Mouse (Mus musculus): ENCODE data around the gene Tdp2. TPM values are rescaled to one million over a fixed set of nuclear protein-coding genes. Genes with fewer than 3 reads are reported as not detected.

The Tdp2 gene
- polyA plus RNA-seq (2015; fragmentation: Nextera tagmentation; extraction: Ambion mirVana) = 21.6 and 22.0 TPM in 2 replicates

GRCm38 (mm10) chr13:24831353-24832130, at the start of gene Tdp2, which contains the start of gene Acot13:
Gene Tdp2, plus strand, starts transcription at chr13:24831679.
Gene Acot13, minus strand, starts transcription at chr13:24831540.
- Histone ChIP-seq H3K9me3 (ENCODE audit: control insufficient read depth, low read length) (no peaks in the 10 kb centered on the region), H3K27me3 (ENCODE audit: control insufficient read depth, insufficient read depth, low read length) (no peaks in the 10 kb centered on the region), H3K36me3 (ENCODE audit: control insufficient read depth, insufficient read depth, low read length) (no peaks in the 10 kb centered on the region), H3K4me2 (replicated peaks; ENCODE audit: low read depth) (peak within 1 kb of the TSS; percentile 85), H3K4me3 (ENCODE audit: low read depth, low read length) (peak within 1 kb of the TSS; percentile 92), H3K9ac (ENCODE audit: low read length) (peak within 1 kb of the TSS; percentile 95), H3K4me1 (replicated peaks; ENCODE audit: control insufficient read depth, insufficient read depth) (0 out of 2 replicates have a peak, but pooled peaks cover 3% of the 10 kb centered on the region), H3K27ac (replicated peaks) (peak within 1 kb of the TSS; percentile 96)
- DNase-seq (ENCODE audit: low spot score) (peak; percentile 100), ATAC-seq (ENCODE audit: low FRiP score, low TSS enrichment) (peak; percentile 98)
- TF ChIP-seq EP300 (optimal IDR thresholded peaks at IDR 0.05) = no peak
- peak; percentile 45 for TF ChIP-seq CTCF (IDR thresholded peaks at IDR 0.05; ENCODE audit: low read depth)
- WGBS = under 1% methylated on average over 74 of the region's 90 CpGs

DNA sequence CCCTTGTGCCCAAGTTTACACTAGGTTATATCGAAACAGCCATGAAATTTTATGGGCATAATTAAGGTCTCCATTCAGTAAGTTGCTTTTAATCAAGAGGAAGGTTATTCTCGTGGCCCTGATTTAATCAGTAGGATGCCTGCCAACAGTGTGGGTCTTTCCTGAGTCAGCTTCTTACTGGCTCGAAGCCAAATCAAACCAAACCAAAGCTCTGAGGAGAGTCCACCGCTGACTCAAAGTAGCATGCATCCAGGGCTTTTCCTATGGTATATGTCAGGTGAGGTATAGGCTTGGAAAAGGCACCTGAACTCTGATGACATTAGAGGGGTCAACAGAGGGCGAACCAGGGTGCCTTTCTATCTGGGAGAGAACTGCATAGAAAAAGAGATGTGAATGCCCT, 49.6 kb upstream of the Tdp2 start:
- no peak overlapping the region for H3K27ac ChIP-seq (replicated peaks)
- no peaks in the 10 kb centered on the region for H3K36me3 ChIP-seq (ENCODE audit: control insufficient read depth, insufficient read depth, low read length)
- no peaks in the 10 kb centered on the region for H3K27me3 ChIP-seq (ENCODE audit: control insufficient read depth, insufficient read depth, low read length)
- no peak for DNase-seq (ENCODE audit: low spot score)
- no peaks in the 10 kb centered on the region for H3K4me1 ChIP-seq (replicated peaks; ENCODE audit: control insufficient read depth, insufficient read depth)
- H3K4me3 ChIP-seq (ENCODE audit: low read depth, low read length) = no peak overlapping the region
- no peak overlapping the region for H3K9ac ChIP-seq (ENCODE audit: low read length)
- ATAC-seq (ENCODE audit: low FRiP score, low TSS enrichment) = peak; percentile 56; the same call in 1 of the 2 replicates
- TF ChIP-seq CTCF (IDR thresholded peaks at IDR 0.05; ENCODE audit: low read depth) = no peak
- no peak for TF ChIP-seq EP300 (optimal IDR thresholded peaks at IDR 0.05)
- no peaks in the 10 kb centered on the region for H3K9me3 ChIP-seq (ENCODE audit: control insufficient read depth, low read length)
- 46% methylated on average over 5 of the region's 5 CpGs for WGBS
- no peak overlapping the region for H3K4me2 ChIP-seq (replicated peaks; ENCODE audit: low read depth)

GRCm38 (mm10) chr13:24786014-24786490, 45.4 kb upstream of the Tdp2 start:
- no peak for DNase-seq (ENCODE audit: low spot score)
- H3K4me2 ChIP-seq (replicated peaks; ENCODE audit: low read depth) = no peak overlapping the region
- WGBS = 53% methylated on average over 11 of the region's 11 CpGs

DNA sequence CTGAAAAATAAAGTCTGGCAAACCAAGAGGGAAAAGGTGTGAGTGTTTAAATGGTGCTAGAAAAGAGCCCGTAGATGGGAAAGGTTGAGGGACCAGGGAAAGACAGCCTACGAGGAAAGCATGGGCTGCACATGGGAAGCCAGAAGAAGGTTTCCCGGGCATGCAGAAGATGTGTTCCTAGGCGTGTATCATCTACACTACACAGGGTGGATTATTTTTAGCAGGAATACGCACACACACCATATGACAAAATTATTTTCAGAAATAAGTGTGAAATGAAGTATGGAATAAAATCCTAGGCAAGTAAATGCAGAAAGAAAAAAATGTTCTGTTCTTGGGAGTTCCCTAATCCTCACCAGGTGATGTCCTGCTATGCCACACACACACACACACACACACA, 44.0 kb upstream of the Tdp2 start:
- no peak overlapping the region for H3K9ac ChIP-seq (ENCODE audit: low read length)
- H3K27ac ChIP-seq (replicated peaks) = no peak overlapping the region
- H3K4me3 ChIP-seq (ENCODE audit: low read depth, low read length) = no peak overlapping the region
- no peak overlapping the region for H3K4me2 ChIP-seq (replicated peaks; ENCODE audit: low read depth)
- no peaks in the 10 kb centered on the region for H3K27me3 ChIP-seq (ENCODE audit: control insufficient read depth, insufficient read depth, low read length)
- 85% methylated on average over 5 of the region's 5 CpGs for WGBS
- H3K36me3 ChIP-seq (ENCODE audit: control insufficient read depth, insufficient read depth, low read length) = no peaks in the 10 kb centered on the region
- no peaks in the 10 kb centered on the region for H3K9me3 ChIP-seq (ENCODE audit: control insufficient read depth, low read length)
- TF ChIP-seq CTCF (IDR thresholded peaks at IDR 0.05; ENCODE audit: low read depth) (no peak), EP300 (optimal IDR thresholded peaks at IDR 0.05) (no peak)
- ATAC-seq (ENCODE audit: low FRiP score, low TSS enrichment) (no peak), DNase-seq (ENCODE audit: low spot score) (no peak)
- no peaks in the 10 kb centered on the region for H3K4me1 ChIP-seq (replicated peaks; ENCODE audit: control insufficient read depth, insufficient read depth)

More at GRCm38 (mm10) chr13:24786014-24786490, 45.4 kb upstream of the Tdp2 start:
- Histone ChIP-seq H3K9me3 (ENCODE audit: control insufficient read depth, low read length) (no peaks in the 10 kb centered on the region), H3K36me3 (ENCODE audit: control insufficient read depth, insufficient read depth, low read length) (no peaks in the 10 kb centered on the region), H3K4me1 (replicated peaks; ENCODE audit: control insufficient read depth, insufficient read depth) (no peaks in the 10 kb centered on the region), H3K27me3 (ENCODE audit: control insufficient read depth, insufficient read depth, low read length) (no peaks in the 10 kb centered on the region), H3K4me3 (ENCODE audit: low read depth, low read length) (no peak overlapping the region), H3K27ac (replicated peaks) (no peak overlapping the region), H3K9ac (ENCODE audit: low read length) (no peak overlapping the region)
- ATAC-seq (ENCODE audit: low FRiP score, low TSS enrichment) = no peak
- TF ChIP-seq CTCF (IDR thresholded peaks at IDR 0.05; ENCODE audit: low read depth) (no peak), EP300 (optimal IDR thresholded peaks at IDR 0.05) (no peak)

- Histone ChIP-seq H3K9ac (ENCODE audit: low read length) (no peak overlapping the region), H3K4me1 (replicated peaks; ENCODE audit: control insufficient read depth, insufficient read depth) (no peaks in the 10 kb centered on the region), H3K27me3 (ENCODE audit: control insufficient read depth, insufficient read depth, low read length) (no peaks in the 10 kb centered on the region), H3K27ac (replicated peaks) (no peak overlapping the region), H3K9me3 (ENCODE audit: control insufficient read depth, low read length) (no peaks in the 10 kb centered on the region), H3K4me2 (replicated peaks; ENCODE audit: low read depth) (no peak overlapping the region), H3K4me3 (ENCODE audit: low read depth, low read length) (no peak overlapping the region), H3K36me3 (ENCODE audit: control insufficient read depth, insufficient read depth, low read length) (no peaks in the 10 kb centered on the region)
- peak; percentile 63; the same call in 1 of the 2 replicates for ATAC-seq (ENCODE audit: low FRiP score, low TSS enrichment)
- WGBS = 66% methylated on average over 2 of the region's 2 CpGs
- TF ChIP-seq EP300 (optimal IDR thresholded peaks at IDR 0.05) (no peak), CTCF (IDR thresholded peaks at IDR 0.05; ENCODE audit: low read depth) (no peak)
- DNase-seq (ENCODE audit: low spot score) = no peak
These were observed 40.1 kb upstream of the Tdp2 start for GRCm38 (mm10) chr13:24791349-24791748.
